Mouse (Mus musculus) skeletal muscle tissue, adult 2 months (tissue): ENCODE measurements around the gene Lrrc10.
A peak's percentile ranks its signal among the peaks of the same experiment; 100 is the strongest.
"Not testable (repeated sequence)": the region's sequence is repeated elsewhere in the genome, so short reads cannot be mapped to it uniquely, and the experiment has no call there.

ENCODE experiments used
- DNase-seq: peaks from one replicate; pipeline ENCODE4 v3.0.0-alpha.2; 2012; ENCODE audit warnings: low read depth, low spot score

Lrrc10 gene

DNA sequence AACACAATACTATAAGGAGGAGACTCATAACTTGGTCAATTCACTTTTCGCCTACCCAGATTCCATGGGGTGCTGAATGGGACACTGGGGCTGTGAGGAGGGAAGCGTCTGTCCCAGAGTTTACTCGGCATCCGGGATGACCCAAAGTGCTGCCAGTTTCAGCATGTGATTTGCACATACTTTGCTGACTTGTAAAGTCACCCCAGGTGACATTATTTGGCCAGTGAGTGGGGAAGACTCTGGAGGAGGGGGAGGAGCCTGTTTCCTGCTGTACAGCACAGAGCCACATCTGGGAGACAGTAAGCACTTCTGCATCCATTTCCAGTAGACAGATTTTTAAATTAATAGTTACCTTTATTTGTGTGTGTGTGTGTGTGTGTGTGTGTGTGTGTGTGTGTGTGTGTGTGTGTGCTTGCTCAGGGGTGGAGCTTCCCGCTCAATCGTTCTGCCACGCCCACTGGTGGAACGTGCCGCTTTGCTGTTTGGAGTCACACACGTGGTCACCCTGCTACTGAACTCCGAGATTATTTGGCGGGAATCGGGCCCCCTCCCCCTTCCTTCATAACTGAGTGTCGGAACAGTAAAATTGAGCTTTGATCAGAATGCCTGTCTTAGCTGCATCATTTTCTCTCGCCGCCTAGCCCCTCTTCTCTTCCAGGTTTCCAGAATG lies 1.5 kb upstream of the Lrrc10 start:
- DNase-seq, result not testable (repeated sequence)

GRCm38 (mm10) chr10:117049253-117049652 lies 4.1 kb downstream of the Lrrc10 start:
- no peak for DNase-seq

GRCm38 (mm10) chr10:117049961-117050597 lies 4.9 kb downstream of the Lrrc10 start:
- no peak for DNase-seq

DNA sequence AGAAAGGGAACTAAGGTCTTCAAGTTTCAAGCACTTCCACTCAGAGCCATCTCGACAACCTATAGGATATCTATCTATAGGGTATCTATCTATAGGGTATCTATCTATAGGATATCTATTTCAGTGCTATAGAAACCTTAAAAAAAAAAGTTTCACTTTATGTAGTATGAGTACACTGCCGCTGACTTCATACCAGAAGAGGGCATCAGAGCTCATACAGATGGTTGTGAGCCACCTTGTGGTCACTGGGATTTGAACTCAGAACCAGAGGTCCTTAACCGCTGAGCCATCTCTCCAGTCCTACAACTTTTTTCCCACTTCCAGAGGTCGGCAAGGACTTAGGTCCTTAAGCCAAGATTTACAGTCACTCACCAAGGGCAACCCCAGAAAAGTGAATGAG lies 10.5 kb downstream of the Lrrc10 start:
- DNase-seq, result no peak

DNA sequence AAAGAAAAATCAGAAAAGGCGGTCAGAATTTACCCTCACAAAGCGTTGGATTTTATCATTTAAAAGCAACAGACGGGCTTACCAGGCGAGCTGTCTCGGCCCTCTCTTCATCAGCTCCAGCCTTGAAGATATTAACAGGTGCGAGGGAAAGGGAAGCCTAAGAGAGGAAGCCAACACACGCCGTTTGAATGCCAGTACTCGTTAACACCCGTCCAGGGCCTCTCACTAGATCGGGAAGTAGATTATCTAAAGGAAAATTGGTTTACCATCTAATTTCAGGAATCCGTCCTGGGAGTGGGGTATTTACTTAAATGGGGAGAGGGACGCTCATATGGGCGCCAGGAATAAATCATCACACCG lies 17.7 kb downstream of the Lrrc10 start:
- no peak for DNase-seq

DNA sequence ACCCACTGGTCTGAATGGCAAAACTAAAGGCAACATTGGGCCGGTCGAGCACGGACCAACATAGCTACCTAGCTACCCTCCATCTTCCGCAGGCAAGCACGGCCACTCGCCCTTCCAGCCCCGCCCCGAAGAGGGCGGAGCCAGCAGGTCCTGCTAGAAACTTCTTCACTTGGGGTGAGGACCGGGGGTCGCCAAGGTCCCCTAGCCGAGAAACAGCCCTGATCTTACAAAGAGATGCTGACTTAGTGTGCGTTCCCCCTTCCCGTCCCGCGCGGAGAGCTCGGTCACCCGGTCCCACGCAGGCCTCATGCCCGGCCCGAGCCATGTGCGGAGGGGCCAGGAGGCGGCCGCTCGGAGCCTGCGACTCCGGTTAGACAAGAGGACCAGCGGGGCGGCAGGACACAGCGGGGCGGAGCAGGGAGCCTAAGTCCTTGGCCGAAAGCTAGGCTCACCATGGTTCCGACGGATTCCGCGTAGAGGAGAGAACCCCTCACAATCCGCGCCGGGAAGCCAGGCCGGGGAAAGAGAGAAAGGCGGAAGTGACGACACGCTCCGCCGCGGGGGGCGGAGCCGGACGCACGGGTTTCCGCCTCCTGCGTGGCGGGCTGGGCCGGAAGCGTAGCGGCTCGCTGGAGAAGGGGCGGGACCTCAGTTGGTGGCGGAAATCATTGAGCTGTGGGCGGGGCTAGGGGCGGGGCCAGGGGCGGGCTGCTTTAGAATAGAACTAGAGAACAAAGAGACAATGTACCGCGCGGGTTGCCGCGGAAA lies 18.3 kb downstream of the Lrrc10 start, which contains the start of gene Cct2:
Cct2 (minus strand) TSS at position 561 of the 768 bp plus-strand sequence.
- peak; percentile 91 for DNase-seq

- DNase-seq, result no peak
Measured at GRCm38 (mm10) chr10:117064076-117064475, 18.9 kb downstream of the Lrrc10 start.

DNA sequence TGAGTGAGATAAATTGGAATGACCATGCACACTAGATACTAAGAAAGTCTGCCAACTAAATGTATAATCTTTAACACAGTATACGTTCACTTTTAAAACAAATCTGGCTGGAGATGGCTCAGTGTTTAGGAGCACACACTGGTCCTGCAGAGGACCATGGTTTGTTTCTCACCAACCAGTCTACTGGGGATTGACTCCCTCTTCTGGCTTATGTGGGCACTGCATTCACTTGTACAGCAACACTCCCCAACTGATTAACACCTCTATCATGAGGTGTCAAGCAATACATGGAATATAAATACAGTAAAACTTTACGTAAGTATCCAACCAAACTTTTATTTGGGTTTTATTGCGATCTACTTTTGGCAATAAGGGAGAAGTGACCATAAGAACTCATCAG lies 24.0 kb downstream of the Lrrc10 start:
- DNase-seq, result no peak

DNA sequence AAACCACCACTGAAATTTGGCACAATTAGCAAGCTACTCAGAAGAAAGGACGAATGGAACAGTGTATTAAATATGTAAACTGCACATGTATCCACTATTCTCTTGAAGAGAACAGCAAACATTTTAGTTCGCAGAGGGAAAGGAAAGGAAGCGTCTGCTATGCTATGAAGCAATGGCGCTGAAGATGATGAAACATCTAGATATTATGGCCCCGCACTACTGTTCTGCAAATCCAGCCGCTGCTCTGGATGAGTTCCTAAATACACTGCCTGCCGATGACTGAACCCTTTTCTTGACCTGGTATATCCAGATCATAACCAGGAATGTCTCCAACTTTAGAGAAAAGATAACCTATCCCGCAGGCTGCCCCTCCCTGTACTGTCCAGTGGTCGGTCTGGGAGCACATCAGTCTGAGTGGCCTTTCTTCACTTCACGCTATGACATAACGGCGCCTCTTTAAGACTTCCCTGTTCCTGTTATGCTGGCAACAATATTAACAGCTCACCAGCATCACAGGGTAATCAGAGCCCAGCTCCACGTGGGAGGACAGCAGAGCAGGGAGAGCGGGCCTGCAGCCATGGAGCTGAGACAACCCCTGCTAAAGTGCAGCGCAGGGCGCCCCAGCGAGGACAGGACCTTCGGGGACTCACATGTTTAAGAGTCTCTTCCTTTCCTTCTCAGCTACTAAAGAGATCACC lies 27.2 kb downstream of the Lrrc10 start:
- no peak for DNase-seq

- no peak for DNase-seq
Measured at GRCm38 (mm10) chr10:117073176-117073575, 28.0 kb downstream of the Lrrc10 start.

GRCm38 (mm10) chr10:117078284-117078683 lies 33.1 kb downstream of the Lrrc10 start:
- DNase-seq, result no peak

DNA sequence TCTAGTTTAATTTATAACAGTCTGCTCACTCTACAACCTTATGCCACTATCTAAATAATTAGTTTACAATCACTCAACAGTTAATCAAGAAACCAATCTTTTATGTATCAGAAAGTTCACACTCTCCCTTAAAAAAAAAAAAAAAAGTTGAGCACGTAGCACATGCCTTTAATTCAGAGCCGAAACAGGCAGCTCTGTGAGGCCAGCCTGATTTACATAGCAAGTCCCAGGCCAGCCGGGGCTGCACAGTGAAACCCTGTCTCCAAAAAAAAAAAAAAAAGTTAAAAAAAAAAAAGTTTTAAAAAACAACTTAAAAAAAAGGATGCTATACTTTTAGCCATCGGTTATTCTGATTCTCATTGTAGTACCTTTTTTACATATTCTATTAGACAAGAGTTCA lies 36.2 kb downstream of the Lrrc10 start:
- no peak for DNase-seq

DNA sequence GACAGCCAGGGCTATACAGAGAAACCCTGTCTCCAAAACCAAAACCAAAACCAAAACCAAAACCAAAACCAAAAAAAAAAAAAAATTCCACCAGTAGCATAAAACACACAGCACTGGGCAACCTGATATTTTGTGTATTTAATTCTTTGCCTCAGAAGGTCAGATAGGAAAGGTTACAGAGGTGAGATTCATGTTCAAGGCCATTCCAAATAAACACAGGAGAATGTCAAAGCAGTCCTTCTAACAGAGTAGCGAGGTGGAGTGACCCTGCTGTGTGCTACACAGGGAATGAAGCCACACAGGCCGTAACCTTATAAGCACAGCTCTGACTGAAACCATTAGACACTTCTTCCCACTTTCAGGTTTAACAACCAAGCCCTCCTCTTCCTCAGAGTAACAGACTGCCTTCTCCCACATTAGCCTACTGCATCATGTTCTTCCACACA lies 36.8 kb downstream of the Lrrc10 start:
- no peak for DNase-seq

GRCm38 (mm10) chr10:117089628-117090027 lies 44.5 kb downstream of the Lrrc10 start:
- DNase-seq, result no peak

GRCm38 (mm10) chr10:117094504-117095329 lies 49.6 kb downstream of the Lrrc10 start:
- DNase-seq, result peak; percentile 52

GRCm38 (mm10) chr10:117096096-117096495 lies 51.0 kb downstream of the Lrrc10 start:
- DNase-seq, result no peak
